Mouse (Mus musculus) ES-E14 (cell line): ENCODE results near the gene Med8. TPM values are rescaled to one million over a fixed set of nuclear protein-coding genes. Genes with fewer than 3 reads are reported as not detected.

Experiments used
- DNase-seq: peaks from one replicate; pipeline ENCODE4 v3.0.0-alpha.2; 2013; ENCODE audit warnings: low read depth, low spot score
- H3K27ac ChIP-seq: 2 replicates; pipeline ENCODE4 v1.5.1; 2012; ENCODE audit warnings: low read depth, mild to moderate bottlenecking, low read length, moderate library complexity, mixed read lengths; ENCODE audit not compliant: poor library complexity, insufficient read depth, severe bottlenecking
- H3K36me3 ChIP-seq: 2 replicates; pipeline ENCODE4 v1.6.1; 2012; ENCODE audit warnings: mild to moderate bottlenecking, low read length, moderate library complexity, mixed read lengths; ENCODE audit not compliant: control insufficient read depth, poor library complexity, insufficient read depth, severe bottlenecking
- H3K4me1 ChIP-seq, 2 experiments: fragments of 150-350 bp in 1 of 2; sonication (generic) in 1 of 2; 2 replicates each; pipeline ENCODE4 v1.6.1; 2012; ENCODE audit warnings: low read length in 2 of 2, mild to moderate bottlenecking in 1 of 2, mixed read lengths in 1 of 2; ENCODE audit not compliant: control insufficient read depth in 2 of 2, insufficient read depth in 2 of 2, poor library complexity in 1 of 2
- H3K4me3 ChIP-seq, 2 experiments: fragments of 150-350 bp in 1 of 2; sonication (generic) in 1 of 2; 2 replicates each; pipeline ENCODE4 v1.5.1; 2012; ENCODE audit warnings: low read length in 2 of 2, low read depth in 1 of 2, mild to moderate bottlenecking in 1 of 2, mixed read lengths in 1 of 2; ENCODE audit not compliant: insufficient read depth in 1 of 2, poor library complexity in 1 of 2, severe bottlenecking in 1 of 2
- H3K9ac ChIP-seq: 2 replicates; pipeline ENCODE4 v1.6.1; 2012; ENCODE audit warnings: low read depth, mild to moderate bottlenecking, low read length, mixed read lengths; ENCODE audit not compliant: poor library complexity, insufficient read depth, severe bottlenecking
- H3K9me3 ChIP-seq: fragments of 150-350 bp; sonication (generic); 2 replicates; pipeline ENCODE4 v1.6.1; 2012; ENCODE audit warnings: low read depth, mild to moderate bottlenecking, low read length; ENCODE audit not compliant: control insufficient read depth, insufficient read depth
- CHD2 ChIP-seq: IDR thresholded peaks from 2 replicates; pipeline ENCODE4 v1.6.1; 2014; ENCODE audit warnings: mild to moderate bottlenecking, low read depth, low read length, inconsistent platforms
- HCFC1 ChIP-seq: IDR thresholded peaks from 2 replicates; pipeline ENCODE4 v1.6.1; 2012; ENCODE audit warnings: low read length, inconsistent platforms, borderline replicate concordance; ENCODE audit not compliant: insufficient read depth
- MAFK ChIP-seq: IDR thresholded peaks from 2 replicates; pipeline ENCODE4 v1.6.1; 2014; ENCODE audit warnings: mild to moderate bottlenecking, low read depth, low read length, inconsistent platforms; ENCODE audit not compliant: insufficient read depth
- ZC3H11A ChIP-seq: IDR thresholded peaks from 2 replicates; pipeline ENCODE4 v1.6.1; 2012; ENCODE audit warnings: low read depth, mild to moderate bottlenecking, inconsistent platforms, low read length, borderline replicate concordance
- ZNF384 ChIP-seq: IDR thresholded peaks from 2 replicates; pipeline ENCODE4 v1.6.1; 2012; ENCODE audit warnings: low read depth, low read length, inconsistent platforms
- in situ Hi-C, 2 experiments: fragments of 600-800 bp; cut with MboI; formaldehyde crosslinking; loops; one replicate each; pipeline ENCODE4 v1.15.1; 2025; ENCODE audit warnings: low sequenced_read_pairs in 2 of 2, inconsistent platforms in 1 of 2; ENCODE audit not compliant: unreplicated experiment in 2 of 2
- total RNA-seq: library from RNA; depleted of rRNA; stranded (reverse); fragments of 300-350 nt; gene quantifications from 2 replicates; pipeline ENCODE4 v1.2.3, GENCODE M21; 2012

The Med8 gene
- total RNA-seq, 1 experiment: 74.1 TPM

- H3K9me3 ChIP-seq: no peaks in the 10 kb centered on the region
- no peak for TF ChIP-seq HCFC1
- no peak for TF ChIP-seq CHD2
- TF ChIP-seq ZC3H11A: no peak
- no peak for TF ChIP-seq MAFK
- TF ChIP-seq ZNF384: no peak
- H3K4me3 ChIP-seq: no peak overlapping the region
- in situ Hi-C loops: no loop called here
- H3K27ac ChIP-seq: no peak overlapping the region
- H3K9ac ChIP-seq: no peak overlapping the region
- DNase-seq: no peak
- H3K4me1 ChIP-seq: no peaks in the 10 kb centered on the region
- peaks cover 38% of the 10 kb centered on the region for H3K36me3 ChIP-seq
Measured at GRCm38 (mm10) chr4:118416329-118416728, 7.2 kb downstream of the Med8 start.

GRCm38 (mm10) chr4:118417112-118417797 is 8.1 kb downstream of the Med8 start:
- no peak overlapping the region for H3K9ac ChIP-seq
- DNase-seq: no peak
- H3K4me3 ChIP-seq: no peak overlapping the region
- TF ChIP-seq ZC3H11A (no peak), HCFC1 (no peak), ZNF384 (no peak)
- no peaks in the 10 kb centered on the region for H3K9me3 ChIP-seq
- peaks cover 33% of the 10 kb centered on the region for H3K36me3 ChIP-seq
- H3K4me1 ChIP-seq: no peaks in the 10 kb centered on the region
- in situ Hi-C loops: no loop called here
- no peak overlapping the region for H3K27ac ChIP-seq

GRCm38 (mm10) chr4:118421384-118421783 is 12.2 kb downstream of the Med8 start:
- Histone ChIP-seq H3K27ac (no peak overlapping the region), H3K9me3 (no peaks in the 10 kb centered on the region), H3K4me1 (no peaks in the 10 kb centered on the region), H3K36me3 (peaks cover 5% of the 10 kb centered on the region), H3K4me3 (no peak overlapping the region), H3K9ac (no peak overlapping the region)
- in situ Hi-C loops: no loop called here
- no peak for DNase-seq
- no peak for TF ChIP-seq ZC3H11A
- no peak for TF ChIP-seq ZNF384
- no peak for TF ChIP-seq MAFK
- TF ChIP-seq CHD2: no peak
- TF ChIP-seq HCFC1: no peak

GRCm38 (mm10) chr4:118424541-118425160 is 15.5 kb downstream of the Med8 start:
- in situ Hi-C loops: no loop called here
- H3K4me3 ChIP-seq: no peak overlapping the region
- no peak for TF ChIP-seq CHD2
- no peak for TF ChIP-seq ZC3H11A
- TF ChIP-seq HCFC1: no peak
- no peak for TF ChIP-seq MAFK
- TF ChIP-seq ZNF384: no peak
- no peaks in the 10 kb centered on the region for H3K9me3 ChIP-seq
- H3K36me3 ChIP-seq: peaks cover 2% of the 10 kb centered on the region
- peaks cover 0 to 13% of the 10 kb centered on the region in 2 experiments; a peak in 2 of 4 replicates for H3K4me1 ChIP-seq
- no peak overlapping the region for H3K9ac ChIP-seq
- H3K27ac ChIP-seq: no peak overlapping the region
- DNase-seq: no peak
